8 mouse cellular contexts compared by ENCODE assay signal in genomic region chr17:48646626-48647195, GRCm38 (mm10).
A peak's percentile ranks its signal among the peaks of the same experiment; 100 is the strongest.
DNase-seq lines count a peak whose midpoint lies in the region; ATAC-seq lines count a peak whose summit lies in the region.

No protein-coding gene starts in this region.

- peaks cover 5% of the 10 kb centered on the region; the same call in 1 of the 2 replicates for H3K4me1 ChIP-seq in heart, embryonic 16.5 days (ENCODE audit: control insufficient read depth, insufficient read depth, low read length)
- peaks cover 8% of the 10 kb centered on the region; the same call in 1 of the 2 replicates for H3K4me1 ChIP-seq in limb, embryonic 13.5 days

- WGBS in heart, embryonic 16.5 days, result 45% methylated on average over 11 of the region's 11 CpGs
- WGBS in limb, embryonic 13.5 days, result 48% methylated on average over 11 of the region's 11 CpGs

- no peak for DNase-seq in heart, postnatal 4 days
- peak; percentile 29 for DNase-seq in CD4-positive helper T cell, adult 2 months (ENCODE audit: low read depth, low spot score)
- DNase-seq in layer of hippocampus, postnatal 36 days, result no peak
- no peak for DNase-seq in spleen, adult 12 weeks (ENCODE audit: low spot score)

- no peaks in the 10 kb centered on the region for H3K9me3 ChIP-seq in heart, embryonic 16.5 days (replicated peaks; ENCODE audit: control insufficient read depth, low read length)
- H3K9me3 ChIP-seq in limb, embryonic 13.5 days, result no peaks in the 10 kb centered on the region

- H3K36me3 ChIP-seq in heart, embryonic 16.5 days (ENCODE audit: control insufficient read depth, insufficient read depth), result no peaks in the 10 kb centered on the region
- H3K36me3 ChIP-seq in limb, embryonic 13.5 days, result no peaks in the 10 kb centered on the region

- no peak overlapping the region for H3K27ac ChIP-seq in heart, embryonic 16.5 days (ENCODE audit: low read length)
- no peak overlapping the region for H3K27ac ChIP-seq in limb, embryonic 13.5 days

- H3K9ac ChIP-seq in heart, embryonic 16.5 days (ENCODE audit: low read length), result no peak overlapping the region
- H3K9ac ChIP-seq in limb, embryonic 13.5 days, result no peak overlapping the region

- peak overlapping the region; percentile 38 for H3K4me3 ChIP-seq in heart, embryonic 16.5 days (ENCODE audit: low read length)
- peak overlapping the region; percentile 18 for H3K4me3 ChIP-seq in limb, embryonic 13.5 days

- peak overlapping the region; percentile 63 for H3K4me2 ChIP-seq in heart, embryonic 16.5 days (ENCODE audit: low read depth, low read length)
- peak overlapping the region; percentile 50 for H3K4me2 ChIP-seq in limb, embryonic 13.5 days (replicated peaks)

- ATAC-seq in heart, embryonic 16.5 days (replicated peaks; ENCODE audit: extremely low read depth, insufficient read depth, low FRiP score), result no peak; the same call in 1 of the 2 replicates
- peak; percentile 29; the same call in 1 of the 2 replicates for ATAC-seq in common myeloid progenitor, adult 5-6 weeks (replicated peaks; ENCODE audit: low read depth, poor library complexity, severe bottlenecking)
- ATAC-seq in limb, embryonic 13.5 days (ENCODE audit: low FRiP score, low read depth), result no peak
- no peak for ATAC-seq in granulocyte monocyte progenitor cell, adult 5-6 weeks (replicated peaks; ENCODE audit: poor library complexity, severe bottlenecking)

- H3K27me3 ChIP-seq in heart, embryonic 16.5 days (ENCODE audit: control insufficient read depth, insufficient read depth, low read length), result no peaks in the 10 kb centered on the region
- no peaks in the 10 kb centered on the region for H3K27me3 ChIP-seq in limb, embryonic 13.5 days
